Mouse (Mus musculus) midbrain, embryonic 13.5 days (tissue): ENCODE data around the gene 1700011L22Rik. TPM values are rescaled to one million over a fixed set of nuclear protein-coding genes. Genes with fewer than 3 reads are reported as not detected.

Experiments
- ATAC-seq: fragments of 200-750 bp; cut with Nextera tagmentation; 2 replicates; pipeline ENCODE4 v1.8.0; 2017; ENCODE audit warnings: mild to moderate bottlenecking, moderate TSS enrichment, moderate library complexity
- H3K27ac ChIP-seq: fragments of 300-500 bp; sonication (generic); 2 replicates; pipeline ENCODE4 v1.5.1; 2015; ENCODE audit warnings: inconsistent platforms, mild to moderate bottlenecking, moderate library complexity
- H3K27me3 ChIP-seq: fragments of 300-500 bp; sonication (generic); 2 replicates; pipeline ENCODE4 v1.6.1; 2015; ENCODE audit warnings: mild to moderate bottlenecking, inconsistent platforms
- H3K36me3 ChIP-seq: fragments of 300-500 bp; sonication (generic); 2 replicates; pipeline ENCODE4 v1.6.1; 2015; ENCODE audit warnings: mild to moderate bottlenecking, inconsistent platforms
- H3K4me1 ChIP-seq: fragments of 300-500 bp; sonication (generic); replicated peaks from 2 replicates; pipeline ENCODE4 v1.6.1; 2015; ENCODE audit warnings: inconsistent platforms
- H3K4me2 ChIP-seq: fragments of 300-500 bp; sonication (generic); replicated peaks from 2 replicates; pipeline ENCODE4 v1.6.1; 2015; ENCODE audit warnings: moderate library complexity, mild to moderate bottlenecking, inconsistent platforms
- H3K4me3 ChIP-seq: fragments of 300-500 bp; sonication (generic); replicated peaks from 2 replicates; pipeline ENCODE4 v1.5.1; 2015; ENCODE audit warnings: mild to moderate bottlenecking, inconsistent platforms
- H3K9ac ChIP-seq: fragments of 300-500 bp; sonication (generic); replicated peaks from 2 replicates; pipeline ENCODE4 v1.6.1; 2015; ENCODE audit warnings: mild to moderate bottlenecking, inconsistent platforms
- H3K9me3 ChIP-seq: fragments of 300-500 bp; sonication (generic); 2 replicates; pipeline ENCODE4 v1.6.1; 2016; ENCODE audit warnings: mild to moderate bottlenecking, inconsistent platforms
- WGBS: fragments of 180-500 bp; shearing (Covaris S2); methylation state at CpG from one replicate; pipeline ENCODE4 v1.1.7; 2015; 5-methylcytosine and 5-hydroxymethylcytosine counted together
- polyA plus RNA-seq: library from polyadenylated mRNA; unstranded; fragments of >200 nt; fragmentation: Nextera tagmentation; extraction: Ambion mirVana; gene quantifications from 2 replicates; pipeline ENCODE4 v1.2.1, GENCODE M21; 2015

Gene 1700011L22Rik
- polyA plus RNA-seq, 1 experiment from 2014 or later: not detected

GRCm38 (mm10) chr8:79229266-79229888 is 19.0 kb downstream of the 1700011L22Rik start:
- no peaks in the 10 kb centered on the region for H3K36me3 ChIP-seq
- 92% methylated on average over 8 of the region's 8 CpGs for WGBS
- H3K27me3 ChIP-seq: no peaks in the 10 kb centered on the region
- no peak for ATAC-seq
- no peak overlapping the region for H3K4me2 ChIP-seq
- no peak overlapping the region for H3K9ac ChIP-seq
- peaks cover 6% of the 10 kb centered on the region; the same call in 1 of the 2 replicates for H3K9me3 ChIP-seq
- H3K4me1 ChIP-seq: no peaks in the 10 kb centered on the region
- no peak overlapping the region for H3K27ac ChIP-seq
- no peak overlapping the region for H3K4me3 ChIP-seq

- no peaks in the 10 kb centered on the region for H3K27me3 ChIP-seq
- ATAC-seq: no peak
- WGBS: 96% methylated on average over 3 of the region's 3 CpGs
Observed at GRCm38 (mm10) chr8:79227916-79228315, 20.5 kb downstream of the 1700011L22Rik start.

GRCm38 (mm10) chr8:79227194-79227593 is 21.2 kb downstream of the 1700011L22Rik start:
- Histone ChIP-seq H3K27ac (no peak overlapping the region), H3K36me3 (no peaks in the 10 kb centered on the region), H3K4me3 (no peak overlapping the region), H3K9ac (no peak overlapping the region), H3K9me3 (peaks cover 6% of the 10 kb centered on the region; the same call in 1 of the 2 replicates), H3K4me2 (no peak overlapping the region), H3K27me3 (no peaks in the 10 kb centered on the region), H3K4me1 (no peaks in the 10 kb centered on the region)
- no peak for ATAC-seq
- 80% methylated on average over 4 of the region's 4 CpGs for WGBS

More at GRCm38 (mm10) chr8:79227916-79228315, 20.5 kb downstream of the 1700011L22Rik start:
- Histone ChIP-seq H3K9ac (no peak overlapping the region), H3K4me2 (no peak overlapping the region), H3K4me1 (no peaks in the 10 kb centered on the region), H3K4me3 (no peak overlapping the region), H3K27ac (no peak overlapping the region), H3K9me3 (peaks cover 6% of the 10 kb centered on the region; the same call in 1 of the 2 replicates), H3K36me3 (no peaks in the 10 kb centered on the region)

- no peak for ATAC-seq
- no peak overlapping the region for H3K27ac ChIP-seq
Observed at GRCm38 (mm10) chr8:79226046-79226445, 22.3 kb downstream of the 1700011L22Rik start.

GRCm38 (mm10) chr8:79225586-79225985 is 22.8 kb downstream of the 1700011L22Rik start:
- H3K4me3 ChIP-seq: no peak overlapping the region
- H3K36me3 ChIP-seq: no peaks in the 10 kb centered on the region
- no peaks in the 10 kb centered on the region for H3K27me3 ChIP-seq
- H3K4me2 ChIP-seq: no peak overlapping the region
- no peak overlapping the region for H3K27ac ChIP-seq
- ATAC-seq: no peak
- no peaks in the 10 kb centered on the region for H3K4me1 ChIP-seq
- H3K9me3 ChIP-seq: peaks cover 6% of the 10 kb centered on the region; the same call in 1 of the 2 replicates
- no peak overlapping the region for H3K9ac ChIP-seq
- WGBS: 87% methylated on average over 7 of the region's 7 CpGs

More at GRCm38 (mm10) chr8:79226046-79226445, 22.3 kb downstream of the 1700011L22Rik start:
- H3K27me3 ChIP-seq: no peaks in the 10 kb centered on the region
- no peak overlapping the region for H3K9ac ChIP-seq
- no peak overlapping the region for H3K4me2 ChIP-seq
- no peak overlapping the region for H3K4me3 ChIP-seq
- H3K4me1 ChIP-seq: no peaks in the 10 kb centered on the region
- H3K36me3 ChIP-seq: no peaks in the 10 kb centered on the region
- WGBS: 97% methylated on average over 3 of the region's 3 CpGs
- peaks cover 6% of the 10 kb centered on the region; the same call in 1 of the 2 replicates for H3K9me3 ChIP-seq

GRCm38 (mm10) chr8:79224363-79224762 is 24.0 kb downstream of the 1700011L22Rik start:
- Histone ChIP-seq H3K27me3 (no peaks in the 10 kb centered on the region), H3K9ac (no peak overlapping the region), H3K9me3 (peaks cover 6% of the 10 kb centered on the region; the same call in 1 of the 2 replicates), H3K4me2 (no peak overlapping the region), H3K27ac (no peak overlapping the region), H3K4me1 (no peaks in the 10 kb centered on the region), H3K36me3 (no peaks in the 10 kb centered on the region), H3K4me3 (no peak overlapping the region)
- WGBS: 14% methylated on average over 9 of the region's 9 CpGs
- no peak for ATAC-seq

GRCm38 (mm10) chr8:79222752-79223141 is 25.6 kb downstream of the 1700011L22Rik start:
- H3K36me3 ChIP-seq: no peaks in the 10 kb centered on the region
- no peak overlapping the region for H3K4me3 ChIP-seq
- no peak overlapping the region for H3K9ac ChIP-seq
- H3K27me3 ChIP-seq: no peaks in the 10 kb centered on the region
- H3K27ac ChIP-seq: no peak overlapping the region
- no peak for ATAC-seq
- peaks cover 6% of the 10 kb centered on the region; the same call in 1 of the 2 replicates for H3K9me3 ChIP-seq
- 77% methylated on average over 5 of the region's 5 CpGs for whole genome bisulfite sequencing
- H3K4me2 ChIP-seq: no peak overlapping the region
- H3K4me1 ChIP-seq: no peaks in the 10 kb centered on the region

GRCm38 (mm10) chr8:79222106-79222751 is 26.1 kb downstream of the 1700011L22Rik start:
- H3K4me1 ChIP-seq: no peaks in the 10 kb centered on the region
- peaks cover 6% of the 10 kb centered on the region; the same call in 1 of the 2 replicates for H3K9me3 ChIP-seq
- no peaks in the 10 kb centered on the region for H3K36me3 ChIP-seq
- no peak overlapping the region for H3K4me2 ChIP-seq
- H3K27ac ChIP-seq: no peak overlapping the region
- ATAC-seq: no peak
- no peaks in the 10 kb centered on the region for H3K27me3 ChIP-seq
- no peak overlapping the region for H3K9ac ChIP-seq
- whole genome bisulfite sequencing: 80% methylated on average over 5 of the region's 5 CpGs
- H3K4me3 ChIP-seq: no peak overlapping the region

GRCm38 (mm10) chr8:79211630-79212029 is 36.7 kb downstream of the 1700011L22Rik start:
- ATAC-seq: no peak
- WGBS: 69% methylated on average over 9 of the region's 9 CpGs
- Histone ChIP-seq H3K36me3 (no peaks in the 10 kb centered on the region), H3K9me3 (no peaks in the 10 kb centered on the region), H3K4me3 (no peak overlapping the region), H3K27ac (no peak overlapping the region), H3K9ac (no peak overlapping the region), H3K4me1 (peaks cover 21% of the 10 kb centered on the region), H3K27me3 (no peaks in the 10 kb centered on the region), H3K4me2 (no peak overlapping the region)

- Histone ChIP-seq H3K9me3 (no peaks in the 10 kb centered on the region), H3K4me2 (peak overlapping the region; percentile 60), H3K27ac (peak overlapping the region; percentile 40; the same call in 1 of the 2 replicates), H3K4me1 (peaks cover 21% of the 10 kb centered on the region), H3K27me3 (no peaks in the 10 kb centered on the region), H3K36me3 (no peaks in the 10 kb centered on the region), H3K9ac (peak overlapping the region; percentile 53), H3K4me3 (peak overlapping the region; percentile 36)
- 3% methylated on average over 27 of the region's 27 CpGs for WGBS
- ATAC-seq: peak; percentile 86
Observed at GRCm38 (mm10) chr8:79209641-79210358, 38.6 kb downstream of the 1700011L22Rik start.

GRCm38 (mm10) chr8:79208691-79209640 is 39.4 kb downstream of the 1700011L22Rik start:
- Histone ChIP-seq H3K36me3 (no peaks in the 10 kb centered on the region), H3K27me3 (no peaks in the 10 kb centered on the region), H3K9ac (peak overlapping the region; percentile 53; the same call in 1 of the 2 replicates), H3K4me2 (peak overlapping the region; percentile 60), H3K4me3 (peak overlapping the region; percentile 36), H3K9me3 (no peaks in the 10 kb centered on the region), H3K27ac (no peak overlapping the region), H3K4me1 (peaks cover 21% of the 10 kb centered on the region)
- ATAC-seq: peak; percentile 51; the same call in 1 of the 2 replicates
- WGBS: 11% methylated on average over 15 of the region's 15 CpGs
